Mouse (Mus musculus) liver, postnatal 0 days (tissue): Measurements from ENCODE around the gene Bcl6b.

ENCODE experiments used
- CTCF ChIP-seq: sonication (generic); IDR thresholded peaks from 2 replicates; pipeline ENCODE4 v1.5.1; 2016; ENCODE audit warnings: antibody characterized with exemption, low read depth
- EP300 ChIP-seq: IDR thresholded peaks from 2 replicates; pipeline ENCODE4 v1.6.1; 2016; ENCODE audit warnings: antibody characterized with exemption, low read depth, mild to moderate bottlenecking

DNA sequence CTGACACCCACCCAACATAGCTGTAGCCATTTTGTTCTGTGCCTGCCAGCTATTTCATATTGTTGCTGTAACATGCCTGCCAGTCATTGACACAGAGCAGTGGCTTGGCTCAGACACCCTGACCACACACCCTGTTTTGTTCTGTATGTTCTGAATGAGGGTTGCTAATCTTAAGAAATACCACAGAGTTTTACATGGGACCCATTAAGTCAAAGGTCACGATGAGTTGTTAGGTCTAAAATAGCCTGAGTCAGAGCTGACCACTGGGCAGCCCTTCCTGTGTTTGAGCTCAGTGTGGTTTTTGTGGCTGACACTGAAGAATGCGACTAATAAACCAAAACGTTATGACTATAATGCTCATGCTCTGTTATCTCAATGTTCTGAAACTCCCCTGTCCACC is 31.3 kb downstream of the Bcl6b start:
- TF ChIP-seq CTCF (no peak), EP300 (no peak)
